Mouse (Mus musculus) small intestine, adult 2 months (tissue): ENCODE data around the gene Ddrgk1. TPM values are rescaled to one million over a fixed set of nuclear protein-coding genes. Genes with fewer than 3 reads are reported as not detected.
"Not testable (repeated sequence)": the region's sequence is repeated elsewhere in the genome, so short reads cannot be mapped to it uniquely, and the experiment has no call there.

Experiments used
- H3K27ac ChIP-seq: fragments of 200-500 bp; 2 replicates; pipeline ENCODE4 v1.5.1; 2012; ENCODE audit warnings: low read depth, low read length, control low read depth, inconsistent platforms; ENCODE audit not compliant: insufficient read depth
- H3K27me3 ChIP-seq: fragments of 200-500 bp; 2 replicates; pipeline ENCODE4 v1.6.1; 2012; ENCODE audit warnings: mild to moderate bottlenecking, moderate library complexity, low read length, inconsistent platforms; ENCODE audit not compliant: control insufficient read depth, insufficient read depth
- H3K36me3 ChIP-seq: fragments of 200-500 bp; 2 replicates; pipeline ENCODE4 v1.6.1; 2012; ENCODE audit warnings: mild to moderate bottlenecking, low read length, control low read depth, inconsistent platforms; ENCODE audit not compliant: control insufficient read depth, insufficient read depth
- H3K4me1 ChIP-seq: fragments of 200-500 bp; 2 replicates; pipeline ENCODE4 v1.6.1; 2012; ENCODE audit warnings: low read length, inconsistent platforms, mixed read lengths; ENCODE audit not compliant: control insufficient read depth, insufficient read depth, insufficient read length
- H3K4me3 ChIP-seq: fragments of 200-500 bp; 2 replicates; pipeline ENCODE4 v1.5.1; 2012; ENCODE audit warnings: low read depth, mild to moderate bottlenecking, control low read depth, inconsistent platforms, low read length, moderate library complexity
- CTCF ChIP-seq: fragments of 200-500 bp; IDR thresholded peaks from 2 replicates; pipeline ENCODE4 v1.5.1; 2012; ENCODE audit warnings: low read depth, mild to moderate bottlenecking, control low read depth, inconsistent platforms, low read length, moderate library complexity, mixed read lengths; ENCODE audit not compliant: insufficient replicate concordance, insufficient read length; ENCODE audit errors: extremely low read depth
- POLR2A ChIP-seq: fragments of 200-500 bp; IDR thresholded peaks from 2 replicates; pipeline ENCODE4 v1.6.1; 2012; ENCODE audit warnings: low read depth, mild to moderate bottlenecking, control low read depth, inconsistent platforms, low read length, moderate library complexity
- WGBS: fragments of 180-500 bp; shearing (Covaris S2); methylation state at CpG from one replicate; pipeline ENCODE4 v1.1.7; 2018; 5-methylcytosine and 5-hydroxymethylcytosine counted together
- polyA plus RNA-seq: library from polyadenylated mRNA; depleted of rRNA; stranded (reverse); fragments of >200 nt; gene quantifications from 2 replicates; pipeline ENCODE4 v1.2.3, GENCODE M21; 2012

The Ddrgk1 gene
- polyA plus RNA-seq, 1 experiment = 55.9 TPM

DNA sequence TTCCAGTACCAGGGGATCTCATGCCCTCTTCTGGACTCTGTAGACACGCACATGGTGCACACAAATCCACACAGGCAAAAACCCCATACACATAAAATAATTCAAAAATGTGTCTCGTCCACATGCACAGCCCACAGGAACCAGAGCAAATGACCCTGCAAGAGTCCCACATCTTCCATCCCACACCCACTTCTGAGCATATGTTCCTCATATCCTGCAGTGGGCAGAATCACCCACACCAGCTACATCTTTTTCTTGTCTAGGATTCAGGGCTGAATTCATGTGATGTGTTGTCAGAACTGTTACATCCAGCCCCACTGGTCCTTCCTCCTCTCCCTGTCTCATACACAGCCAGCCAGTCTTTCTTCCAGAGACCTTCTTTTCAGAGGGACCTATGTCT, 11.2 kb downstream of the Ddrgk1 start:
- Histone ChIP-seq H3K27ac (no peak overlapping the region), H3K4me3 (no peak overlapping the region), H3K27me3 (no peaks in the 10 kb centered on the region), H3K36me3 (peaks cover 34% of the 10 kb centered on the region), H3K4me1 (peaks cover 2% of the 10 kb centered on the region; the same call in 1 of the 2 replicates)
- WGBS = 91% methylated on average over 2 of the region's 2 CpGs
- no peak for TF ChIP-seq POLR2A
- TF ChIP-seq CTCF = no peak

DNA sequence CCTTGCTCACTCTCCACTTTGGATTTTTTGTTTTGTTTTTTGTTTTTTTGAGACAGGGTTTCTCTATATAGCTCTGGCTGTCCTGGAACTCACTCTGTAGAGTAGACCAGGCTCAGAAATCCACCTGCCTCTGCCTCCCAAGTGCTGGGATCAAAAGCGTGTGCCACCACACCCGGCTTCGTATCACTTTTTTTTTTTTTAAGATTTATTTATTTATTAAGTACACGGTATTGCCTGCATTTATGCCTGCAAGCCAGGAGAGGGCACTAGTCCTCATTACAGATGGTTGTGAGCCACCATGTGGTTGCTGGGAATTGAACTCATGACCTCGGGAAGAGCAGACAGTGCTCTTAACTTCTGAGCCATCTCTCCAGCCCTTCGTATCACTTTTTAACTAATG, 15.4 kb downstream of the Ddrgk1 start:
- not testable (repeated sequence) for H3K27ac ChIP-seq, H3K36me3 ChIP-seq, H3K27me3 ChIP-seq, H3K4me3 ChIP-seq, H3K4me1 ChIP-seq
- 80% methylated on average over 6 of the region's 6 CpGs for WGBS

DNA sequence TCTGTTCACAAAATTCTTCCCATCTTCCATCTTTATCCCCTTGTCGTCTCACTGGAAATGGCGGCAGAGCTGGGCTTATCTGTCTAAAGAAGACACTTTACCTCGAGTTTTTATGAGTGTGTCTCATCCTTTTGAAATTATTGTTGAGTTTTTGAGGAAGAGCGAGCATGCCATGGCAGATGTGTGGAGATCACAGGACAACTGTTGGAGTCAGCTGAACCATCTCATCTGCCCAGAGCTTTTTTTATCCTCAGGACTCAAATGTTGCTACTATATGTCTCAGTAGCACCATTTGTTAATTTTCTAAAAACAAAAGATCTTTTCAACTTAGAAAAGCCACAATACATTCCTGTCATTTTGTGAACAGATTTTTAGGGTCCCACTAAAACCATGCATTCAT, 19.3 kb downstream of the Ddrgk1 start:
- H3K4me3 ChIP-seq = no peak overlapping the region
- H3K36me3 ChIP-seq = 0 out of 2 replicates have a peak, but pooled peaks cover 2% of the 10 kb centered on the region
- 77% methylated on average over 4 of the region's 4 CpGs for WGBS
- no peak overlapping the region for H3K27ac ChIP-seq
- peaks cover 6% of the 10 kb centered on the region for H3K4me1 ChIP-seq
- H3K27me3 ChIP-seq = no peaks in the 10 kb centered on the region
- no peak for TF ChIP-seq POLR2A
- no peak for TF ChIP-seq CTCF

DNA sequence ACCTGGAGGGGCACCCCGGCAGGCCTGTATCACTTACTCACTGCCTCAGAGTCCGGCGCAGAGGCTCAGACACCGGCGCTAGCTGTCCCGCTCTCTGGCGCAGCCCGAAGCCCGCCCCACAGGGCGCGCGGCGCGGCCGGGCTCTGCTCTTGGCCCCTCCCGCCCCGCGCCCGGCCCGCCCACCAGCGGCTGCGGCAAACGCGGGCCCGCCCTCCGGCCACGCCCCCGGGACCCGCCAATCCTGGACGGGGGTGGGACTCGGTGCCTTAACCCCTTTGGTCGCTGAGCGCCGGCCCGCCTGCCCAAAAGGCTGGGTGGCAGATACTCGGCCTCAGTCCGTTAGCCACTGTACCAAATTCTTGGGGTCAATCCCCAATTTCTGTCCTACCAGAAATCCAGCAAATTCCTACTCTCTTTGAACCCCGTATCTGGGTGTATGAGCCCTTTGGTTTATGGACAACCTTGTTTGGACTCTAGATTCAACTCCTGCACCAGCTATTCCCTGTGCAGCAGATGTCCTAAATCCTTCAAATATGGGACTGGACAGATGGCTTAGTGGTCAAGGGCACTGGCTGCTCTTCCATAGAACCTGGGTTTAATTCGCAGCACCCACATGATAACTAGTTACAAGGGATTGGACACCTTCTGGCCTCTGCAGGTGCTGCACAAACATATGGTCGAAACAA, 21.6 kb downstream of the Ddrgk1 start, which contains the start of gene Lzts3:
Gene Lzts3 (minus strand): TSS at position 120 of the 686 bp plus-strand sequence.
- TF ChIP-seq POLR2A = peak; percentile 44; the same call in 1 of the 2 replicates
- no peak for TF ChIP-seq CTCF

DNA sequence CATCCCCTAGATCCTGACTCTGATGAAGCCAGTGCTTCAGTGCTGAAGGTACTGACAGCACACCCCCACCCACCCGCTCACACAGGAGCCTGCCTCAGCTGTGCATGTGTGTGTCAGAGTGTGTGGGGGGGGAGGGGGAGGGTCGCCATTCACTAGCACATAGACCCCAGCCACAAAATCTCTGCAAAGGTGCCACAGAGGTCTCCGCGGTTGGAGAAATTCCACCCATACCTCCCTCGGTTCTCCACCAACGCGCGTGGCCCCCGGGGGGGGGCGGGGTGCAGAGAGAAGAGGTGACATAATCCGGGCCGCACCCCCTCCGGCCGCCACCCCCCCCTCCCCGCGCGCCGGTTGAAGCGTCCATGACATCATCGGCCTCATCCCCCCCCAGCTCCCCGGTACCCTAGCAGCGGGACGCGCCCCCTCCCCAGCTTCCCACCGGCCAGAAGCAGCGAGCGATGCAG, 22.2 kb downstream of the Ddrgk1 start:
- under 1% methylated on average over 27 of the region's 27 CpGs for WGBS
- Histone ChIP-seq H3K27me3 (no peaks in the 10 kb centered on the region), H3K4me3 (peak overlapping the region; percentile 99), H3K36me3 (no peaks in the 10 kb centered on the region), H3K27ac (no peak overlapping the region), H3K4me1 (peaks cover 11% of the 10 kb centered on the region)
- TF ChIP-seq CTCF (no peak), POLR2A (no peak)

More for the DNA sequence above, 21.6 kb downstream of the Ddrgk1 start, which contains the start of gene Lzts3:
- peaks cover 11% of the 10 kb centered on the region for H3K4me1 ChIP-seq
- H3K4me3 ChIP-seq = peak within 1 kb of the TSS; percentile 99
- no peaks in the 10 kb centered on the region for H3K27me3 ChIP-seq
- WGBS = 3% methylated on average over 39 of the region's 40 CpGs
- H3K27ac ChIP-seq = no peak within 1 kb of the TSS
- no peaks in the 10 kb centered on the region for H3K36me3 ChIP-seq

DNA sequence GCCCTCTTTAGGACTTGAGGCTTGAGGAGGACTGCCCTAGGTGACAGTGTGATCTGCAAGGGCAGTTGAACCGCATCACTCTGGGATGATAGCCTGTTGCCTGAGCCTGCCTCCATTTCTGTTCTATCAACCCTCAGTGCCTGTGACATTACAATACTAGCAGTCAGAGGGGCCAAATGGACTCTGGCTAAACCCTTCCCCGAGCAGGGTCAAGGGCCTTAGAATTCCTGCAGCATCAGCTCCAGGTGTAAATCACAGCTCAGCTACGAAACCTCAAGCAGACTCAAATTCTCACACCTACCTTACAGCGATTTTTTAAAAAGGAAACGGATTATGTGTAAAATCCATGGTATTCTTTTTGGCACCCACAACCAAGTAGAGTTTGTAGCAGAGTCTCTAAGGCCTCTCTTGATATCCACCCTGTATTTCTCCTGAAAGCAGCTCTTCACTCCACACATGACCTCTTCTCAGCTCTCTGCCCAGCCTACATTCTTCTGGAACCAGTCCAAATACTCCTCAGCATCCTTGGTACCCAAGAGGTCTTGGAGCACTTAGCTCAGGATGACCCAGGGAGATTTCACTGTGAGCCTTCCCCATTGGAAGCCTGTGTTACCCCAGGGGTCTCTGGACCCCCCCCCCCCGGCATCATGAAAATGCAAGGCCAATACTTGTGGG, 23.0 kb downstream of the Ddrgk1 start:
- 61% methylated on average over 6 of the region's 6 CpGs for whole genome bisulfite sequencing
- TF ChIP-seq POLR2A (no peak), CTCF (no peak)
- Histone ChIP-seq H3K27me3 (no peaks in the 10 kb centered on the region), H3K36me3 (no peaks in the 10 kb centered on the region), H3K4me1 (peaks cover 15% of the 10 kb centered on the region), H3K27ac (no peak overlapping the region), H3K4me3 (no peak overlapping the region)

DNA sequence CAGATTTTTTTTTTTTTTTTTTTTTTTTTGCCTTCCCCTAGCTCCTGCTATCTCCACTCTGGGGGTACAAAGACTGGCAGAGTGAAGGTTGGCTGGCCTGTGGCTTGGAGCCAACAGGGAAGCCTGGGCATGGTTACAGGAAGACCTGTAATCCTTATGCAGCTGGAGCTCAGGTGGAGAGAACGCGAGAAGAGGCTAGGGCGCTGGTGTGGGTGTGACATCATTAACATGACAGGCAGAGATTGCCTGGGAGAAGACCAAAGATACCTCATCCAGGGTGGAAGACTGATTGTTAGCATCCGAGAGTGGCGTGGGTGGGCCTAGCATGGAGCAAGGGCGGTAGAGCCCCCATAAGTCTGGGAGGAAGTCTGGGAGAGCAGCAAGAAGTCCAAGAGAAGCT, 25.2 kb downstream of the Ddrgk1 start:
- Histone ChIP-seq H3K4me1 (peaks cover 34% of the 10 kb centered on the region), H3K36me3 (peaks cover 6% of the 10 kb centered on the region; the same call in 1 of the 2 replicates), H3K27ac (peak overlapping the region; percentile 92), H3K27me3 (no peaks in the 10 kb centered on the region), H3K4me3 (no peak overlapping the region)
- WGBS = 37% methylated on average over 6 of the region's 6 CpGs
- TF ChIP-seq POLR2A (no peak), CTCF (no peak)
